Mouse (Mus musculus) neural tube, embryonic 12.5 days (tissue): ENCODE data around the gene Lzts2. TPM values are rescaled to one million over a fixed set of nuclear protein-coding genes. Genes with fewer than 3 reads are reported as not detected.

Experiments
- ATAC-seq: fragments of 200-750 bp; cut with Nextera tagmentation; 2 replicates; pipeline ENCODE4 v1.8.0; 2017; ENCODE audit warnings: low read depth, mild to moderate bottlenecking, moderate TSS enrichment, moderate library complexity; ENCODE audit not compliant: low FRiP score
- H3K27ac ChIP-seq: fragments of 300-500 bp; sonication (generic); 2 replicates; pipeline ENCODE4 v1.5.1; 2016
- H3K27me3 ChIP-seq: fragments of 300-500 bp; sonication (generic); replicated peaks from 2 replicates; pipeline ENCODE4 v1.6.1; 2016; ENCODE audit warnings: mild to moderate bottlenecking
- H3K36me3 ChIP-seq: fragments of 300-500 bp; sonication (generic); 2 replicates; pipeline ENCODE4 v1.6.1; 2016; ENCODE audit warnings: mild to moderate bottlenecking
- H3K4me1 ChIP-seq: fragments of 300-500 bp; sonication (generic); 2 replicates; pipeline ENCODE4 v1.6.1; 2016
- H3K4me2 ChIP-seq: fragments of 300-500 bp; sonication (generic); replicated peaks from 2 replicates; pipeline ENCODE4 v1.6.1; 2016; ENCODE audit warnings: mild to moderate bottlenecking
- H3K4me3 ChIP-seq: fragments of 300-500 bp; sonication (generic); 2 replicates; pipeline ENCODE4 v1.5.1; 2016
- H3K9ac ChIP-seq: fragments of 300-500 bp; sonication (generic); 2 replicates; pipeline ENCODE4 v1.6.1; 2016; ENCODE audit warnings: mild to moderate bottlenecking
- H3K9me3 ChIP-seq: fragments of 300-500 bp; sonication (generic); 2 replicates; pipeline ENCODE4 v1.6.1; 2016; ENCODE audit warnings: mild to moderate bottlenecking
- WGBS: fragments of 180-500 bp; shearing (Covaris S2); methylation state at CpG from one replicate; pipeline ENCODE4 v1.1.7; 2016; 5-methylcytosine and 5-hydroxymethylcytosine counted together
- polyA plus RNA-seq: library from polyadenylated mRNA; unstranded; fragments of >200 nt; fragmentation: Nextera tagmentation; extraction: Ambion mirVana; gene quantifications from 2 replicates; pipeline ENCODE4 v1.2.1, GENCODE M21; 2016

The Lzts2 gene
- polyA plus RNA-seq, 1 experiment from 2014 or later, result 68.5 TPM

DNA sequence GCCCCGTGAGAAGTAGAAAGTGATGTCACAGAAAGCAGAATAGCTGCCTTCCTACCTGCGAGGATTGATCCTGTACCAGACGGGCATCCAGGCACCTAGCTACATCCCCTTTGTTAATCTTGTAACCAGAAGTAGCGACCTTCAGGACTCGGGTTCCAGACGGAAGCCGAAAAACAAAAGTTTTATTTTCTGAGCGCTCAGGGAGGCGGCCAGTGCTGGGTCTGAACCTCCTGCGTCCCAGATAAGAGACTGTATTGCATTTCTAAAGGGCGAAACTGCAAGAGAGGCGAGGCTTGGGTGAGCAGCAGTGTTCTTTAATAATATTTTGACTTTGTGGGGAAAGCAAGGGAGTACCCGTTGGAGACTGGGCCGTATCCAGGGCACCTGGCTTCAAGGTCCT lies 44.6 kb downstream of the Lzts2 start:
- ATAC-seq, result no peak
- H3K9ac ChIP-seq, result peak overlapping the region; percentile 74
- peak overlapping the region; percentile 95 for H3K27ac ChIP-seq

DNA sequence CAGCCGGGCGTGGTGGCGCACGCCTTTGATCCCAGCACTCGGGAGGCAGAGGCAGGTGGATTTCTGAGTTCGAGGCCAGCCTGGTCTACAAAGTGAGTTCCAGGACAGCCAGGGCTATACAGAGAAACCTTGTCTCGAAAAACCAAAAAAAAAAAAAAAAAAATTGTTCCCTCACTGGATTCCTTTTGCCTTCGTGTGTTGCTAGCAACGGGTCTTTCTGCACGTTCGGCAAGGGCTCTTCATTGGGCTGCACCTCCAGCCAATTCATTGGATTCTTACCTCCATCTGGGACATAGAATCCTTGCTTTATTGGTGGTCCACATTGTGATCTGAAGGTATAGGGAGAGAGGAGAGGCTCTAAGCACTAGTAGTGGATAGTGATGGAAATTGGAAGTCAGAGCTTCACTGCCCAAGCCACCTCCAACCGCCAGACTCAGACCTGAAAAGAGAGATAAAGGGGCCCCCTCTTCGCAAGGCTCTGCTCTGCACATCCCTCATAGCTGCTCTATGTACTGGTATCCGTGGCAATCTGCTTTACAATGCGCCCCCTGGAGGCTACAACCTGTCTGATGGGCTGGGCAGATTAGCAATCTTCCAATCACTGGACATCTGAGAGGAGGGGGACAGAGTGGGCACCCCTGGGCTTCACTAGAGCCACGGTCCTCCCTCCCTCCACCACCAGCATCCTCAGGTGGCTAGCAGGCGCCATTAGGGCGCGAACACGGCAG lies 49.5 kb downstream of the Lzts2 start:
- Histone ChIP-seq H3K4me1 (peaks cover 12% of the 10 kb centered on the region), H3K9ac (no peak overlapping the region), H3K27ac (no peak overlapping the region), H3K27me3 (peaks cover 50% of the 10 kb centered on the region), H3K36me3 (no peaks in the 10 kb centered on the region), H3K4me2 (peak overlapping the region; percentile 35), H3K4me3 (no peak overlapping the region), H3K9me3 (no peaks in the 10 kb centered on the region)
- WGBS, result 40% methylated on average over 20 of the region's 20 CpGs
- peak; percentile 56; the same call in 1 of the 2 replicates for ATAC-seq

More for the DNA sequence above, 44.6 kb downstream of the Lzts2 start:
- Histone ChIP-seq H3K27me3 (peaks cover 5% of the 10 kb centered on the region), H3K4me1 (peaks cover 25% of the 10 kb centered on the region), H3K36me3 (peaks cover 9% of the 10 kb centered on the region; the same call in 1 of the 2 replicates), H3K4me2 (peak overlapping the region; percentile 78), H3K9me3 (no peaks in the 10 kb centered on the region), H3K4me3 (peak overlapping the region; percentile 57)
- 1% methylated on average over 14 of the region's 14 CpGs for WGBS

DNA sequence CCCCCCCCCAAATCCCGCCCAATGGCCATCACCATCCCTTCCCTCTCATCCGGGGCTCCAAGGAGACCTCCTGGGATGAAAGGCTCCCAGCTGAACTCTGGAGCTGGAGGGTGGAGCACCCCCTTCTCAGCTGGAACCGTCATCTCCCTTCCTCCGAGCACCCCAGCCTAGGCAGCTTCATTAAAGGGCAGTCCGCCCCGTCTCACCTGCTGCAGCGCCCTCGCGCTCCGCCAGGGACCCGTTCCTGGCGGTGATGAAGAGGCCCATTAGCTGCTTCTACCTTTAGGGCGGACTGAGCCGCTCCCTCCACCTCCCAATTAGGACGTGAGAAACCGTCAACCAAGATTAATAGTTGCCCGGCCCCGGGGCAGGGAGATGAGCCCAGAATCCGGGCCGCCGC lies 51.0 kb downstream of the Lzts2 start:
- Histone ChIP-seq H3K36me3 (no peaks in the 10 kb centered on the region), H3K9ac (no peak overlapping the region), H3K4me2 (peak overlapping the region; percentile 12; the same call in 1 of the 2 replicates), H3K27me3 (peaks cover 57% of the 10 kb centered on the region), H3K4me1 (peaks cover 8% of the 10 kb centered on the region; the same call in 1 of the 2 replicates), H3K9me3 (no peaks in the 10 kb centered on the region), H3K4me3 (no peak overlapping the region), H3K27ac (no peak overlapping the region)
- ATAC-seq, result no peak
- WGBS, result under 1% methylated on average over 21 of the region's 21 CpGs

DNA sequence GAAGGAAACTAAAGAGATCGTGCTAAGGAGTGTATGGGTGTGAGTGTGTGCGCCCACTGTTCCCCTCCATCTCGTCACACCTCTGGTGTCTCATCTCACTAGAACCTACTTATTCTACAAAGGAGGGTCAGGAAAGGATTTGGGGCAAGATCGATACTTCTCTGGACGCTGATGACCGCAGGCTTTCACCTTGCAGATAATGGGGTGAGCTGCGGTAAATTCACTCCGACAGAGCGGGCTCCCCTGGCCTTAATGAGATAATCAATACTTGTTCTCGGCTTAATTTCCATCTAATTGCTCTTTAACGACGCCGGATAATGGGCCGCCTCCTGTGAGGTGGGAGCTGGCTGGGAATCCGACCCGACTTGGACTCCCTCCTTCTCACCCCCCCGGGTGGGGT lies 53.0 kb downstream of the Lzts2 start:
- H3K27me3 ChIP-seq, result peaks cover 74% of the 10 kb centered on the region
- H3K9ac ChIP-seq, result no peak overlapping the region
- 12% methylated on average over 17 of the region's 17 CpGs for WGBS
- H3K4me2 ChIP-seq, result no peak overlapping the region
- H3K9me3 ChIP-seq, result no peaks in the 10 kb centered on the region
- no peak overlapping the region for H3K27ac ChIP-seq
- H3K4me3 ChIP-seq, result no peak overlapping the region
- H3K36me3 ChIP-seq, result no peaks in the 10 kb centered on the region
- peaks cover 8% of the 10 kb centered on the region; the same call in 1 of the 2 replicates for H3K4me1 ChIP-seq
- ATAC-seq, result no peak

DNA sequence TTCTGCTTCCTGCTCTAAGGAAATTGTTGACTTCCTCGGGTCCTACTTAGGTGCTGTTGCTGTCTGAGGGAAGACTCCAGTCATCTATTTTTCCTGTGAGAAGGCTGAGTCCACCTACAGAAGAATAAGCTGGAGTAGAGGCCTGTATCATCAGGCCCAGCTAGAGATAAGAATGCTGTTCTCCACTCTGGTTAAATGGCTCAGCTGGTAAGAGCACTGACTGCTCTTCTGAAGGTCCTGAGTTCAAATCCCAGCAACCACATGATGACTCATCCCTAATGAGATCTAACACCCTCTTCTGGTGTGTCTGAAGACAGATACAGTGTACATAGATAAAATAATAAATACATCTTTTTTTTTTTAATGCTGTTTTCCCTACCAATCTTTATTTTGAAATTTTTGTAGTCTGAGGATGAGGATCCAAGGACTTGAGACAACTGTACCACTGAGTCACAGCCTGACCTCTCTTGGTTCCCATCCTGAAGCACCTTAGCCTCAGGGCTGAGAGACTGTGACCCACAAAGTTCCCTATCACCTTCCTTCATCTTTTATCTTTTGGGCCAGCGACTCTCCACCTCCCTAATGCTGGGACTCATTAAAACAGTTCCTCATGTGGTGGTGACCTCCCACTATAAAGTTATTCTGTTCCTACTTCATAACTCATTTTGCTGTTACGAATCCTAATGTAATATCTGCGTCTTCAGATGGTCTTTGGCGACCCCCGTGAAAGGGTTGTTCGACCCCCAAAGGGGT lies 53.7 kb downstream of the Lzts2 start:
- Histone ChIP-seq H3K27me3 (peaks cover 74% of the 10 kb centered on the region), H3K4me3 (no peak overlapping the region), H3K36me3 (no peaks in the 10 kb centered on the region), H3K27ac (no peak overlapping the region), H3K4me1 (peaks cover 8% of the 10 kb centered on the region; the same call in 1 of the 2 replicates), H3K9ac (no peak overlapping the region), H3K4me2 (no peak overlapping the region), H3K9me3 (no peaks in the 10 kb centered on the region)
- no peak for ATAC-seq
- 80% methylated on average over 7 of the region's 7 CpGs for WGBS

DNA sequence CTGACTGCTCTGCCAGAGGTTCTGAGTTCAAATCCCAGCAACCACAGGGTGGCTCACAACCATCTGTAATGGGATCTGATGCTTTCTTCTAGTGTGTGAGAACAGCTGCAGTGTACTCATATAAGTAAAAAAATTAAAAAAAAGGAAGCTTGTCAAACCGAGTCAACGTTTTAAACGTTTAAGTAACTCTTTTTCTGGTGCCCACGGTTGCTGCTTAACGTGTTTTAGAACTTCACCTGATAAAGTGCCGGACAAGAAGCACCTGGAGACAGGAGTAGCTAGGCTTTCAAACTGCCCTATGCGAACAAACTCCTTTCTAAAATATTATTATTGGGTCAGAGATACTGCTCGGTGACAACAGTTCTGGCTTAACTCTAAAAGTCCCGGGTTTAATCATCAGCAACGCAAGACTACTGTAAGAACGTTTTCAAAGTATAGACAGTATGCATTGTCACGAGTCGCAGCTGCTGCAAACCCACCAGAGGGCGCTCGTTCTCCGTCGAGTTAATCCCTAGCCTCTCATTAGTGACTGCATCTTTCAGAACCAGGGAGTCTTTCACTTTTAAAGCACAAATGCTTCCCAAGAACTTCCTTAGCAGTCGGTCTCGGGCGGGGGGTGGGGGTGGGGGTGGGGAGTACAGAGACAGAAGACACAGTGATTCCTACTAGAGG lies 59.8 kb downstream of the Lzts2 start:
- Histone ChIP-seq H3K9me3 (no peaks in the 10 kb centered on the region), H3K4me3 (peak overlapping the region; percentile 60), H3K36me3 (no peaks in the 10 kb centered on the region), H3K9ac (peak overlapping the region; percentile 71), H3K4me2 (peak overlapping the region; percentile 98), H3K27ac (no peak overlapping the region), H3K4me1 (peaks cover 23% of the 10 kb centered on the region), H3K27me3 (peaks cover 60% of the 10 kb centered on the region)
- ATAC-seq, result peak; percentile 23; the same call in 1 of the 2 replicates
- 9% methylated on average over 20 of the region's 20 CpGs for WGBS

DNA sequence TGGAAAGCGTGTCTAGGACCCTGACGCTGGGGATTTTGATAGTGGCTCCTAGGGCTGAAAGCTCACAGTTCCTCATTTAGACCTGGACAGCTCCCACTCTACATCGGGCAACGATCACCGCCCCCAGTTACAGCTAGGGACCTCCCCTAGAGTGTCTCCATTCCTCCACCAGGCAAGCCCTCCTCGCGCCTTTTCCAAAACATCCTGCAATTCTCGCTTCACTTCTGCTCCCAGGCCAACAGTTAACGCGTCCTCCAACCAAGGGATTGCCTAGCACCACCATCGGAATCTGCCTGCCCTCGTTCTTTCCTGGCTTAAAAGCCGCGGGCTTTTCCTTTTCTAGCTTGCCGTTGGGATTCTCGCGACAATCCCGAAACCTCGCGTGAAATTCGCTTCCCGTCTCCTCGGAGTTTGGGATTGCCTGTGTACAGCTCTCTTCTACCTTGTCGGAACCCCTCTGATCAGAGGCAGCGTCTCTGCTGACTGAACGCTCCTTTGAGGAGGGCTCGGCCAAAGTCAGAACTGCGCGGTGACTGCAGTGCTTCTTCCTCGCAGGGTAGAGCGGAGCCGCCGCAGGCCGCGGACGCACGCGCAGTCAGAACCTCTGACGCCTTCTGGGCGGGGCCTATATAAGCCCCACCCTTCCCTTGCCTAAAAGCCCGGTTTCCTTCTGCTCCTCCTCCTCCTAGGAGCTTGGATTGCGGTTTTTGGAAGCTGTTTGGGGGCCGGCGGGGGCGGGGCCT lies 60.5 kb downstream of the Lzts2 start, which contains the start of gene Kazald1:
TSS of gene Kazald1 (plus strand) at position 662 of the 743 bp plus-strand sequence.
- Histone ChIP-seq H3K9ac (peak within 1 kb of the TSS; percentile 71), H3K4me2 (peak within 1 kb of the TSS; percentile 98), H3K4me3 (peak within 1 kb of the TSS; percentile 60), H3K4me1 (peaks cover 25% of the 10 kb centered on the region), H3K27me3 (peaks cover 67% of the 10 kb centered on the region), H3K36me3 (no peaks in the 10 kb centered on the region), H3K9me3 (no peaks in the 10 kb centered on the region), H3K27ac (peak within 1 kb of the TSS; percentile 53; the same call in 1 of the 2 replicates)
- ATAC-seq, result peak; percentile 81
- WGBS, result under 1% methylated on average over 45 of the region's 45 CpGs

DNA sequence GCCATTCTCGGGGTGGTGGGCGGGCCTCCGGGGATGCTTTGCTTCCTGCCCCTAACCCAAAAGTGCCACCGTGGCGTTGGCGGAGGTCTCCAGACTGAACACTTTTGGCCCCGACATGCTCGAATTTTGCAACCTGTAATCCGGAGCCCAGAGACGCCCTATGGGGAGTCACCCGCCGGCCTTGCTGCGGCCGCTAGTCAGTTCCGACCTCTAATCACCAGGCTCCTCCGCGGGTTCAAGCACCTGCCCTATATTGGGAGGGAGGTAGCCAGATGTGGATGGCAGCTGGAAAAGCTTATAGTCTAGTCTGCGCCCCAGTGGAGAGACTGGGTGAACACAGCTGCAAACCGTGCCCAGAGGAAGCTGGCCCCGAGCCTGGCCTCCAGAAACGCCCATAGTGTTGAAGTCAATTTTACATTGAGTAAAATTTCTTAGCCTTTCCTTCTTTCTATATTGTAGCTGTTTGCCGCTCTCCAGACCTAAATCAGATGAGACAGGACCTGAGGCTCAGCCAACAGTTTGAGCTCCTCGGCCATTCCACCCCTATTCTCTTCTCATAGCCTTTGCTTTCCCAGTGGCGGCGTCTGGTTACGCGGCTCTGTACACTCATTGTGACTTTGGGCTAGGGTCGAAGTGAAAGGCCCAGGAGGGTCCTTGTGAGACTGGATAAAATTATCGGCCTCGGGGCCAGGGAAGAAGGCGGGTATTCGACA lies 61.3 kb downstream of the Lzts2 start:
- WGBS, result under 1% methylated on average over 32 of the region's 32 CpGs
- Histone ChIP-seq H3K4me3 (peak overlapping the region; percentile 60), H3K9ac (peak overlapping the region; percentile 71; the same call in 1 of the 2 replicates), H3K27ac (0 out of 2 replicates have a peak overlapping the region, but pooled peaks have one; percentile 53), H3K36me3 (no peaks in the 10 kb centered on the region), H3K9me3 (no peaks in the 10 kb centered on the region), H3K4me1 (peaks cover 33% of the 10 kb centered on the region), H3K4me2 (peak overlapping the region; percentile 98), H3K27me3 (peaks cover 69% of the 10 kb centered on the region)
- peak; percentile 48 for ATAC-seq

DNA sequence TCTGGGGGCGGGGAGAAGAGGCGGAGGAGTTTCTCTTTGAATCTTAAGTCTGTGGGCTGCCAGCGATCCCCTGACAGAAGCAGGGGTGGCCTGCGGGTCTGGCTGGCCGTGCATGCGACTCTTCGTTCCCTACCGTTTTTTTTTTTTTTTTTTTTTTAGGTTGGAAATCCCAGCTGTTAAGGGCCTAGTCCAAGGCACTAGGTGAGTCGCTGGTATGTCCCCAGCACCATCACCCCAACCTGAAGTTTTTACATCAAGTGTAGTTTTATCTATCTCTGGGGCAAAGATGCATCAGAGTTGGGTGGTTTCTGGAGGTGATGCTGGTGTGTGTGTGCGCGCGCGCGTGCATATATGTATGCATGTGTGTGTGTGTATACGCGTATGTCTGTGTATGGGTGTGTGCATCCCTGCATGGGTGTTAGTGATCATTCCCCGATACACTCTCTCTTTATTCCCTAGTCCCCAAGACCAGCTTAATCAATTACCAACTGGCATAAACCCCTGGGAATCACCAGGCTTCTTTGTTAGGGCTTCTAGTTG lies 61.9 kb downstream of the Lzts2 start:
- 7% methylated on average over 17 of the region's 17 CpGs for WGBS
- 0 out of 2 replicates have a peak overlapping the region, but pooled peaks have one; percentile 13 for H3K9ac ChIP-seq
- H3K4me1 ChIP-seq, result peaks cover 39% of the 10 kb centered on the region
- no peaks in the 10 kb centered on the region for H3K9me3 ChIP-seq
- 0 out of 2 replicates have a peak overlapping the region, but pooled peaks have one; percentile 3 for H3K4me3 ChIP-seq
- H3K36me3 ChIP-seq, result no peaks in the 10 kb centered on the region
- H3K27me3 ChIP-seq, result peaks cover 69% of the 10 kb centered on the region
- peak overlapping the region; percentile 98 for H3K4me2 ChIP-seq
- no peak for ATAC-seq
- H3K27ac ChIP-seq, result no peak overlapping the region
